Mouse (Mus musculus) limb, embryonic 11.5 days (tissue): Measurements from ENCODE around the gene Atxn1. TPM values are rescaled to one million over a fixed set of nuclear protein-coding genes. Genes with fewer than 3 reads are reported as not detected.

Experiments used
- ATAC-seq: fragments of 200-750 bp; cut with Nextera tagmentation; 2 replicates; pipeline ENCODE4 v1.8.0; 2017; ENCODE audit warnings: low read depth; ENCODE audit not compliant: insufficient number of reproducible peaks, low FRiP score, low TSS enrichment
- DNase-seq: peaks from one replicate; pipeline ENCODE4 v3.0.0-alpha.2; 2015; ENCODE audit warnings: low spot score
- H3K27ac ChIP-seq: fragments of 300-500 bp; sonication (generic); replicated peaks from 2 replicates; pipeline ENCODE4 v1.5.1; 2014; ENCODE audit warnings: low read depth, mild to moderate bottlenecking, low read length
- H3K27me3 ChIP-seq: fragments of 300-500 bp; sonication (generic); 2 replicates; pipeline ENCODE4 v1.6.1; 2014; ENCODE audit warnings: mild to moderate bottlenecking, low read length, mixed read lengths; ENCODE audit not compliant: control insufficient read depth, insufficient read depth
- H3K36me3 ChIP-seq: fragments of 300-500 bp; sonication (generic); 2 replicates; pipeline ENCODE4 v1.6.1; 2014; ENCODE audit warnings: mild to moderate bottlenecking, low read length, moderate library complexity, mixed read lengths; ENCODE audit not compliant: control insufficient read depth, insufficient read depth
- H3K4me1 ChIP-seq: fragments of 300-500 bp; sonication (generic); 2 replicates; pipeline ENCODE4 v1.6.1; 2014; ENCODE audit warnings: low read length, mixed read lengths; ENCODE audit not compliant: control insufficient read depth, insufficient read depth
- H3K4me2 ChIP-seq: fragments of 300-500 bp; sonication (generic); 2 replicates; pipeline ENCODE4 v1.6.1; 2014; ENCODE audit warnings: low read depth, mild to moderate bottlenecking, moderate library complexity; ENCODE audit not compliant: severe bottlenecking
- H3K4me3 ChIP-seq: fragments of 300-500 bp; sonication (generic); 2 replicates; pipeline ENCODE4 v1.5.1; 2014; ENCODE audit warnings: low read depth, low read length
- H3K9ac ChIP-seq: fragments of 300-500 bp; sonication (generic); 2 replicates; pipeline ENCODE4 v1.6.1; 2014; ENCODE audit warnings: mild to moderate bottlenecking, low read length
- H3K9me3 ChIP-seq: fragments of 300-500 bp; sonication (generic); 2 replicates; pipeline ENCODE4 v1.6.1; 2016; ENCODE audit warnings: low read length; ENCODE audit not compliant: control insufficient read depth
- WGBS: fragments of 180-500 bp; shearing (Covaris S2); extraction: QIAGEN DNeasy Blood & Tissue Kit; methylation state at CpG from one replicate; pipeline ENCODE4 v1.1.7; 2014; 5-methylcytosine and 5-hydroxymethylcytosine counted together
- polyA plus RNA-seq: library from polyadenylated mRNA; unstranded; fragments of >200 nt; fragmentation: Nextera tagmentation; extraction: Ambion mirVana; gene quantifications from 2 replicates; pipeline ENCODE4 v1.2.1, GENCODE M21; 2014

Atxn1 gene
- polyA plus RNA-seq, 1 experiment from 2014 or later = 1.5 TPM

GRCm38 (mm10) chr13:45958306-45958705 is 6.5 kb downstream of the Atxn1 start:
- WGBS = 86% methylated on average over 4 of the region's 4 CpGs
- H3K4me2 ChIP-seq = no peak overlapping the region
- no peak overlapping the region for H3K4me3 ChIP-seq
- no peak for DNase-seq
- no peak overlapping the region for H3K27ac ChIP-seq
- H3K9me3 ChIP-seq = no peaks in the 10 kb centered on the region
- no peak for ATAC-seq
- no peak overlapping the region for H3K9ac ChIP-seq
- no peaks in the 10 kb centered on the region for H3K36me3 ChIP-seq
- H3K4me1 ChIP-seq = no peaks in the 10 kb centered on the region; the same call in 1 of the 2 replicates
- no peaks in the 10 kb centered on the region for H3K27me3 ChIP-seq

GRCm38 (mm10) chr13:45957629-45958028 is 7.2 kb downstream of the Atxn1 start:
- no peak overlapping the region for H3K4me3 ChIP-seq
- no peak overlapping the region for H3K27ac ChIP-seq
- H3K36me3 ChIP-seq = no peaks in the 10 kb centered on the region
- no peak overlapping the region for H3K9ac ChIP-seq
- DNase-seq = no peak
- 88% methylated on average over 5 of the region's 5 CpGs for WGBS
- ATAC-seq = no peak
- no peaks in the 10 kb centered on the region for H3K27me3 ChIP-seq
- H3K9me3 ChIP-seq = no peaks in the 10 kb centered on the region
- H3K4me2 ChIP-seq = no peak overlapping the region
- H3K4me1 ChIP-seq = no peaks in the 10 kb centered on the region; the same call in 1 of the 2 replicates

- no peak for ATAC-seq
- H3K36me3 ChIP-seq = no peaks in the 10 kb centered on the region
- no peak overlapping the region for H3K4me2 ChIP-seq
- no peak overlapping the region for H3K9ac ChIP-seq
- no peaks in the 10 kb centered on the region for H3K27me3 ChIP-seq
- H3K4me3 ChIP-seq = no peak overlapping the region
- no peaks in the 10 kb centered on the region for H3K9me3 ChIP-seq
- no peak overlapping the region for H3K27ac ChIP-seq
- WGBS = 91% methylated on average over 6 of the region's 6 CpGs
- DNase-seq = no peak
- H3K4me1 ChIP-seq = no peaks in the 10 kb centered on the region
Measured at GRCm38 (mm10) chr13:45956287-45956686, 8.5 kb downstream of the Atxn1 start.

- Histone ChIP-seq H3K36me3 (no peaks in the 10 kb centered on the region), H3K27me3 (no peaks in the 10 kb centered on the region), H3K4me2 (no peak overlapping the region), H3K4me1 (no peaks in the 10 kb centered on the region), H3K4me3 (no peak overlapping the region), H3K9me3 (no peaks in the 10 kb centered on the region), H3K9ac (no peak overlapping the region), H3K27ac (no peak overlapping the region)
- DNase-seq (no peak), ATAC-seq (no peak)
- 83% methylated on average over 9 of the region's 9 CpGs for WGBS
Measured at GRCm38 (mm10) chr13:45955370-45956055, 9.3 kb downstream of the Atxn1 start.

GRCm38 (mm10) chr13:45953098-45953497 is 11.7 kb downstream of the Atxn1 start:
- Histone ChIP-seq H3K9me3 (no peaks in the 10 kb centered on the region), H3K4me3 (no peak overlapping the region), H3K4me1 (no peaks in the 10 kb centered on the region), H3K27me3 (no peaks in the 10 kb centered on the region), H3K36me3 (no peaks in the 10 kb centered on the region), H3K27ac (no peak overlapping the region), H3K9ac (no peak overlapping the region), H3K4me2 (no peak overlapping the region)
- WGBS = 86% methylated on average over 4 of the region's 4 CpGs
- DNase-seq = no peak
- no peak for ATAC-seq

- Histone ChIP-seq H3K27me3 (no peaks in the 10 kb centered on the region), H3K9ac (no peak overlapping the region), H3K4me3 (no peak overlapping the region), H3K27ac (0 out of 2 replicates have a peak overlapping the region, but pooled peaks have one; percentile 30), H3K9me3 (no peaks in the 10 kb centered on the region), H3K36me3 (no peaks in the 10 kb centered on the region), H3K4me1 (no peaks in the 10 kb centered on the region), H3K4me2 (no peak overlapping the region)
- 87% methylated on average over 20 of the region's 20 CpGs for WGBS
- DNase-seq = no peak
- no peak for ATAC-seq
Measured at GRCm38 (mm10) chr13:45951071-45951645, 13.7 kb downstream of the Atxn1 start.

- no peaks in the 10 kb centered on the region for H3K36me3 ChIP-seq
- no peak overlapping the region for H3K9ac ChIP-seq
- no peak overlapping the region for H3K27ac ChIP-seq
- no peaks in the 10 kb centered on the region for H3K27me3 ChIP-seq
- no peak overlapping the region for H3K4me2 ChIP-seq
- no peak for ATAC-seq
- H3K4me1 ChIP-seq = no peaks in the 10 kb centered on the region
- no peak for DNase-seq
- no peak overlapping the region for H3K4me3 ChIP-seq
- WGBS = 64% methylated on average over 8 of the region's 8 CpGs
- no peaks in the 10 kb centered on the region for H3K9me3 ChIP-seq
Measured at GRCm38 (mm10) chr13:45950355-45950861, 14.4 kb downstream of the Atxn1 start.

- DNase-seq (no peak), ATAC-seq (no peak)
- Histone ChIP-seq H3K4me3 (no peak overlapping the region), H3K27ac (no peak overlapping the region), H3K36me3 (no peaks in the 10 kb centered on the region), H3K9ac (no peak overlapping the region), H3K4me1 (no peaks in the 10 kb centered on the region), H3K27me3 (no peaks in the 10 kb centered on the region), H3K9me3 (no peaks in the 10 kb centered on the region), H3K4me2 (no peak overlapping the region)
- 94% methylated on average over 11 of the region's 11 CpGs for WGBS
Measured at GRCm38 (mm10) chr13:45946136-45946535, 18.7 kb downstream of the Atxn1 start.
